8 mouse cellular contexts compared by ENCODE assay signal in genomic region chr9:109832391-109833087, GRCm38 (mm10). TPM values are rescaled to one million over a fixed set of nuclear protein-coding genes. Genes with fewer than 3 reads are reported as not detected.
A peak's percentile ranks its signal among the peaks of the same experiment; 100 is the strongest.
DNase-seq lines count a peak whose midpoint lies in the region; ATAC-seq and TF ChIP-seq lines count a peak whose summit lies in the region.

Nme6 (plus strand) TSS chr9:109832749.

- peak within 1 kb of the TSS; percentile 73 for H3K9ac ChIP-seq in forebrain, embryonic 15.5 days (replicated peaks)

- H3K4me1 ChIP-seq in forebrain, embryonic 15.5 days: peaks cover 13% of the 10 kb centered on the region
- H3K4me1 ChIP-seq in lung, adult 2 months (ENCODE audit: control insufficient read depth, insufficient read depth, low read length): peaks cover 9% of the 10 kb centered on the region

- peak; percentile 97 for ATAC-seq in forebrain, embryonic 15.5 days (replicated peaks)
- peak; percentile 89 for ATAC-seq in neutrophil, adult 5-6 weeks (ENCODE audit: extremely low read depth, insufficient number of reproducible peaks, low FRiP score, poor library complexity, severe bottlenecking)

- intact Hi-C loops in heart, postnatal 25 days (cut with DNase I): loop anchor here (5.0 to 10.0 kb wide), 2 partner anchors 145 to 708 kb away; no protein-coding TSS in a partner anchor

- H3K4me3 ChIP-seq in forebrain, embryonic 15.5 days: peak within 1 kb of the TSS; percentile 67
- peak within 1 kb of the TSS; percentile 99 for H3K4me3 ChIP-seq in lung, adult 2 months (replicated peaks; ENCODE audit: extremely low read depth, low read depth, low read length)

- peak; percentile 77 for TF ChIP-seq CTCF in lung, adult 2 months (IDR thresholded peaks at IDR 0.05; ENCODE audit: insufficient read depth, low read length)

- peak; percentile 87 for DNase-seq in ES-CJ7 (ENCODE audit: low read depth, low spot score)
- DNase-seq in cerebellum, adult 11 months: peak; percentile 81
- peak; percentile 59 for DNase-seq in heart, postnatal 25 days (ENCODE audit: low spot score)
- DNase-seq in layer of hippocampus, adult 18-20 months (ENCODE audit: low spot score in 2 of 2): peak; percentile 76 to 89
- DNase-seq in lung, adult 2 months: peak; percentile 87
- peak; percentile 56 to 66 for DNase-seq in thymus, adult 18-20 months

- H3K4me2 ChIP-seq in forebrain, embryonic 15.5 days (replicated peaks): peak within 1 kb of the TSS; percentile 81

- peak; percentile 62; the same call in 1 of the 2 replicates for TF ChIP-seq POLR2A in lung, adult 2 months (IDR thresholded peaks at IDR 0.05; ENCODE audit: borderline replicate concordance, extremely low read depth, low read depth, low read length)

- H3K9me3 ChIP-seq in forebrain, embryonic 15.5 days: no peaks in the 10 kb centered on the region

- no peaks in the 10 kb centered on the region for H3K27me3 ChIP-seq in forebrain, embryonic 15.5 days

- peak within 1 kb of the TSS; percentile 89 for H3K27ac ChIP-seq in forebrain, embryonic 15.5 days (replicated peaks)

- WGBS in forebrain, embryonic 15.5 days: under 1% methylated on average over 32 of the region's 32 CpGs
- under 1% methylated on average over 32 of the region's 32 CpGs for whole genome bisulfite sequencing in lung, adult 2 months

- no peaks in the 10 kb centered on the region; the same call in 1 of the 2 replicates for H3K36me3 ChIP-seq in forebrain, embryonic 15.5 days

RNA-seq across cellular contexts. Expression of gene Nme6, which starts in this region (rescaled TPM):
- 55.7 and 60.6 TPM in 2 replicates for polyA plus RNA-seq in forebrain, embryonic 15.5 days (2015; fragmentation: Nextera tagmentation; extraction: Ambion mirVana)
- total RNA-seq in heart, postnatal 25 days (2021): 10 to 100 TPM; 19.5 to 20.1 TPM
- 10 to 100 TPM in 1 of 2 experiments, 1 to 10 TPM in 1; 9.3 to 13.2 TPM for total RNA-seq in layer of hippocampus, adult 18-20 months (2021)
- 11.5 and 18.0 TPM in 2 replicates for polyA plus RNA-seq in lung, adult 2 months (2012; rRNA removed)
- total RNA-seq in neutrophil, adult 5-6 weeks (2017): 6.5 and 9.3 TPM in 2 replicates

Comparison
In these comparisons a context has a peak if more than half of its experiments do, and no peak if none do; other contexts are left out.
1. Peak in every context shown above with its lines: DNase-seq, ATAC-seq, H3K4me3 ChIP-seq and H3K27ac ChIP-seq.